Mouse (Mus musculus): ENCODE data around the gene Lmbr1l.
"Not testable (repeated sequence)": the region's sequence is repeated elsewhere in the genome, so short reads cannot be mapped to it uniquely, and the experiment has no call there.

Lmbr1l gene

GRCm38 (mm10) chr15:98934217-98934839 lies 16.3 kb upstream of the Lmbr1l start, which contains the start of gene Tuba1b:
Tuba1b (minus strand) TSS chr15:98934565.
- DNase-seq (ENCODE audit: low spot score in 2 of 2), result peak; percentile 78 to 82

DNA sequence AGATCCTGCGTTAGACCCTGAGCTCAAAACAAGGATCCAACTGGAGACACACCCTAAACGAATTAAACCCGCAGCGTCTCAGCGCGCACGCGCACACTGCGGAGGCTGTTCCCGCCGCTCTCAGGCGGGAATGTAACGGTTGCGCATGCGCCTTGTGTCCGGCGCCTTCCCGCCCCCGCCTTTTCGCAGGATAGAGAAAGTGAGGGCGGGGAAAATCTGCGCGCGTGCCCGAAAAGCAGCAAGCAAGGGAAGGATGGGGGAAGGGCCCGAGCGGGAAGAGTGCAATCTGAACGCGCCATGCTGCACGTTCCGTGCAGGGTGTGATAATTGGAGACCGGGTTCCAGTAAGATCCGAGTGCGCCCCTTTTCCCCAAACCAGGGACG lies 15.8 kb upstream of the Lmbr1l start:
- peak; percentile 89 to 95 for DNase-seq (ENCODE audit: low spot score in 2 of 2)

- not testable (repeated sequence) for DNase-seq (ENCODE audit: low spot score in 2 of 2)
These were observed 15.1 kb upstream of the Lmbr1l start for GRCm38 (mm10) chr15:98933004-98933671.

GRCm38 (mm10) chr15:98930998-98931397 lies 13.0 kb upstream of the Lmbr1l start:
- no peak for DNase-seq (ENCODE audit: low spot score in 2 of 2)

GRCm38 (mm10) chr15:98930017-98930734 lies 12.1 kb upstream of the Lmbr1l start:
- no peak for DNase-seq (ENCODE audit: low spot score in 2 of 2)

DNA sequence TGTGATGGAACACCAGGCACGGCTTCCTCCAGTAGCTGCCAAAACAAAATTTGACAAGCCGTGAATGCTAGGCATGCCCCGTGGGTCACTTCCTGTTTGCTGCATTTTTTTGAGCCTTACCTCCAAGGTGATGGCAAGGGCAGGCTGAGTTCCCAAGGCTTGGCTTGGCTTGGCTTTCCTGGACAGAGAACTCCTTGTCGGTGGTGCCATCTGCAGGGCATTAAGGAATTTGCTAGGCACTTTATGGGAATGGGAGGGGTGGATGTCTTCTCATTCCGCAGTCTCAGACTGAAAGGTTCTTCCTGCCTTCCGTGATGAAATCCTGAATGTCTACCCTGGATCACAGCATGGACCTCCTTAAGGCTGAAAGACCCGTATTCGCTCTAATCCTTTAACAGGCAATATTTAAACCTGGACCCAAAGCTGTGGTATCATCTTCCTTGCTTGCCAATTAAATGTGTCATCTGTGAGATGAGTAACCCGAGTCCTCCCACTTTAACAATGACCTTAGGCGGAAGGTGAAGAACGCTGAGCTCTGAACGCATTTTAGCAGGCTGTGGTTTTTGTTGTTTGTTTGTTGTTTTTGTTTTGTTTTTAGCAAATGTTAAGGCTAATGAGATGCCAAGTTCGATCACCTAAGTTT lies 10.7 kb upstream of the Lmbr1l start:
- peak; percentile 38 to 40 for DNase-seq (ENCODE audit: low spot score in 2 of 2)

- no peak for DNase-seq (ENCODE audit: low spot score in 2 of 2)
These were observed 9.5 kb upstream of the Lmbr1l start for GRCm38 (mm10) chr15:98927566-98927965.

- no peak for DNase-seq (ENCODE audit: low spot score in 2 of 2)
These were observed 6.7 kb upstream of the Lmbr1l start for GRCm38 (mm10) chr15:98924682-98925081.

DNA sequence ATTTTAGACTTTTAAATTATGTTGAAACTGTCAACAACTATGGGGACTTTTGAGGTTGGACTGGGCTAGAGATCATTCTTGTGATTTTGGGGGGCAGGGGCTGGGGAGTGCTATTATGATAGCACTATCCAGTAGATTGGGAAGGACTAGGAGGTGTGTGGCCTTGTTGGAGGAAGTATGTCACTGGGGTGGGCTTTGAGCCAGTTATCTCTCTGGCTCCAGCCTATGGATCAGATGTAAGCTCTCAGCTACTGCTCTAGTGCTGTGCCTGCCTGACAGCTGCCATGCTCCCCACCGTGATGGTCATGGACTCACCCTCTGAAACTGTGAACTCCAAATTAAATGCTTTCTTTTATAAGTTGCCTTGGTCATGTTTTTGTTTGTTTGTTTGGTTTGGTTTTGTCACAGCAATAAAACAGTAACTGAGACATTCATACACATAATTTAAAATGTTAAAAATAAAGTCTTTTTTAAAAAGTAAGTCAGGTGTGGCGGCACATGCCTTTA lies 5.1 kb upstream of the Lmbr1l start:
- DNase-seq (ENCODE audit: low spot score in 2 of 2), result no peak

GRCm38 (mm10) chr15:98922581-98922980 lies 4.5 kb upstream of the Lmbr1l start:
- DNase-seq (ENCODE audit: low spot score in 2 of 2), result no peak

GRCm38 (mm10) chr15:98921510-98921909 lies 3.5 kb upstream of the Lmbr1l start:
- DNase-seq (ENCODE audit: low spot score in 2 of 2), result no peak

- not testable (repeated sequence) for DNase-seq (ENCODE audit: low spot score in 2 of 2)
These were observed 466 bp upstream of the Lmbr1l start for GRCm38 (mm10) chr15:98918499-98918895.

- DNase-seq (ENCODE audit: low spot score in 2 of 2), result no peak
These were observed 940 bp downstream of the Lmbr1l start for GRCm38 (mm10) chr15:98917091-98917490.

DNA sequence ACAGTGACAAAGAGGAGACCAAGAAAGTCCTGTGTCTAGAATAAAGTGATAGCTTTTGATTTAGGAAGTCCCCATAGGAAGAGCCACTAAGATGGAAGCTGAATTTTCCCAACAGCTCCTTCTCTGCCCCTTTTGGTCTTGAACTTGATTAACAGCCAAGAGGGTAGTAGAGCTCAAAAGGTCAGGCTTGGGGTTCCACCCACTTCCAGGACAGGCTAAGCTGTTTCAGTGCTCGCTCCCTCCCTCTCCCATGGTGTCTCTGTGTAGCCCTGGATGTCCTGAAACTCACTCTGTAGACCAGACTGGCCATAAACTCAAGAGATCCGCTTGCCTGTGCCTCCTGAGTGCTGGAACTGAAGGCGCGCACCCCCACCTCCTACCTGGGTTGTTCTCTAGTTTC lies 2.0 kb downstream of the Lmbr1l start:
- no peak for DNase-seq (ENCODE audit: low spot score in 2 of 2)

GRCm38 (mm10) chr15:98914903-98915302 lies 3.1 kb downstream of the Lmbr1l start:
- DNase-seq (ENCODE audit: low spot score in 2 of 2), result no peak

DNA sequence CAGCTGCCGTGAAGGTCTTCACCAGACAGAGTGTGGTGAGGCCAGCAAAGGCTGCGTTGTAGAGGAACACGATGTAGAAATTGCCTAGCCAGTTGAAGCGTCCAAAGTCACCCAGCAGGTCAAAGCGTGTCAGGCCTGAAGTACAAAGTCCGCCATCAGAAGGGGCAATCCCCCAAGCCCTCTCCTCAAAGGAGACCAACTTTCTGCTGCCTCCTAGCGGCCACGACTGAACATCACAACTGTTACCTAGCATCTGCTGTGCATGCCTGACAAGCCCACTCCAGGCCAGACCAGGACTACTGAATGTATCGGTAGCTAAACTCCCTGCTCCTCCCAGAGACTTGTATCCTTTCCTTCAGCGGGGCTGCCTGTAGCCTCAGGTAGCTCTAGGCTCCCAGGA lies 13.3 kb downstream of the Lmbr1l start:
- DNase-seq (ENCODE audit: low spot score in 2 of 2), result no peak

DNA sequence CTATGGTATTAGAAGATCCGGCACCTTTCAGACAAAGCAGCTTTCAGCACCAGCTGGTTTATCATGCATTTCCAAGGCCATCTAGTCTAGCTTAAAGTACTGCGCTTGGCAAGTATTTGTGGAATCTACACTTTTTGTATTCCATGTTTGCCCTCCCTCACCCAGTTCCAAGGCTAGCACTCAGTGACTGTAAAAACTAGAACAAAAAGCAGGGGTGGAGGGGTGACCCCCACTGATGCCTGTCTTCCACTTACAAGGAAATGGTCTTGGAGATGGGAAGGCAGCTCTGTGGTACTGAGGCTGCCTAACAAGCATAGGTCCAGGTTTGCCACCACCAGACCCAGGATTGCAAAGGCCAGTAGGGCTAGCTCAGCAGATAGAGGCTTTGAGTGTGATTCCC lies 15.4 kb downstream of the Lmbr1l start:
- no peak for DNase-seq (ENCODE audit: low spot score in 2 of 2)

DNA sequence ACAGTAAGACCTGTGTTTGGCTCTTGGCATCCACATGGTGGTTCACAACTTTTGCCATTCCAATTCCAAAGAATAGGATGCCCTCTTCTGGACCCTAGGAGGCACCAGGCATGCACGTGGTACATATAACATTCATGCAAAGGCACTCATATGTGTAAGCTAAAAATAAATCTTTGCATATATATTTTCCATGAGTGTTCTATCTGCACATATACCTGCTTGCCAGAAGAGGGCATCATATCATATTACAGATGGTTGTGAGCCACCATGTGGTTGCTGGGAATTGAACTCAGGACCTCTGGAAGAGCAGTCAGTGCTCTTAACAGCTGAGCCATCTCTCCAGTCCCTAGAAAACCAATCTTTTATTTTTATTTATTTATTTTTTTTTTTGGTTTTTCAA lies 16.5 kb downstream of the Lmbr1l start:
- DNase-seq (ENCODE audit: low spot score in 2 of 2), result no peak

- no peak for DNase-seq (ENCODE audit: low spot score in 2 of 2)
These were observed 19.9 kb downstream of the Lmbr1l start, which contains the start of gene Dhh for GRCm38 (mm10) chr15:98897928-98898800. Dhh (minus strand) TSS chr15:98898540.

DNA sequence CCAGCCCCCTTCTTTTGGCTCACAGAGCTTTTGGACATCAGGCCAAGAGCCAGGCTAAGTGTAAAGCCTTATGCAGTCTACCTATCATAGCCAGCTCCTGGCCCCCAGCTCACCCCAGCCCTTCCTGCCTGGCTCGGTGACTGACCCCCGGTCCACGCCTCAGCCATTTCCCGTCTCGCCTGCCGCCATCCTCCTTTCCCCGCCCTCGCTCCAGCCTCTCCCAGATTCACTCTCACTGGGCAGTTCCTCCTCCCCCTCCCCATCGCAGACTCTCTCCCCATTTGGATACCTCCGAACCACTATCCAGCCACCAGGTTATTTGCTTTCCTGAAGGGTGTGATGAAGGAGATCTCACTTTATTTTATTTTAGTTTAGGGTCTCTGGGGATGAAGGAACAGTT lies 20.5 kb downstream of the Lmbr1l start:
- DNase-seq (ENCODE audit: low spot score in 2 of 2), result no peak
